Mouse (Mus musculus) forebrain, embryonic 12.5 days (tissue): ENCODE measurements around the gene Rab11a. TPM values are rescaled to one million over a fixed set of nuclear protein-coding genes. Genes with fewer than 3 reads are reported as not detected.
"Not testable (repeated sequence)": the region's sequence is repeated elsewhere in the genome, so short reads cannot be mapped to it uniquely, and the experiment has no call there.

ENCODE experiments used
- ATAC-seq: fragments of 200-750 bp; cut with Nextera tagmentation; 2 replicates; pipeline ENCODE4 v1.8.0; 2017; ENCODE audit warnings: moderate TSS enrichment; ENCODE audit not compliant: low FRiP score
- H3K27ac ChIP-seq: fragments of 300-500 bp; sonication (generic); 2 replicates; pipeline ENCODE4 v1.5.1; 2016; ENCODE audit warnings: mild to moderate bottlenecking
- H3K27me3 ChIP-seq: fragments of 300-500 bp; sonication (generic); 2 replicates; pipeline ENCODE4 v1.6.1; 2016; ENCODE audit warnings: mild to moderate bottlenecking
- H3K36me3 ChIP-seq: fragments of 300-500 bp; sonication (generic); replicated peaks from 2 replicates; pipeline ENCODE4 v1.6.1; 2016; ENCODE audit warnings: mild to moderate bottlenecking
- H3K4me1 ChIP-seq: fragments of 300-500 bp; sonication (generic); 2 replicates; pipeline ENCODE4 v1.6.1; 2016
- H3K4me2 ChIP-seq: fragments of 300-500 bp; sonication (generic); 2 replicates; pipeline ENCODE4 v1.6.1; 2016; ENCODE audit warnings: mild to moderate bottlenecking, moderate library complexity
- H3K4me3 ChIP-seq: fragments of 300-500 bp; sonication (generic); replicated peaks from 2 replicates; pipeline ENCODE4 v1.5.1; 2016; ENCODE audit warnings: mild to moderate bottlenecking
- H3K9ac ChIP-seq: fragments of 300-500 bp; sonication (generic); 2 replicates; pipeline ENCODE4 v1.6.1; 2016; ENCODE audit warnings: mild to moderate bottlenecking
- H3K9me3 ChIP-seq: fragments of 300-500 bp; sonication (generic); 2 replicates; pipeline ENCODE4 v1.6.1; 2016
- WGBS: fragments of 180-500 bp; shearing (Covaris S2); methylation state at CpG from one replicate; pipeline ENCODE4 v1.1.7; 2016; 5-methylcytosine and 5-hydroxymethylcytosine counted together
- microRNA-seq: library from miRNA; unstranded; fragments of <30 nt; microRNA quantifications from one replicate; pipeline ENCODE4, GENCODE M21; 2017
- polyA plus RNA-seq: library from polyadenylated mRNA; unstranded; fragments of >200 nt; fragmentation: Nextera tagmentation; extraction: Ambion mirVana; gene quantifications from 2 replicates; pipeline ENCODE4 v1.2.1, GENCODE M21; 2016

Rab11a gene
- polyA plus RNA-seq, 1 experiment from 2014 or later, result 259 TPM

GRCm38 (mm10) chr9:64671341-64672319, 65.9 kb downstream of the Rab11a start:
- not testable (repeated sequence) for ATAC-seq, H3K9ac ChIP-seq, H3K36me3 ChIP-seq, H3K27ac ChIP-seq, H3K4me2 ChIP-seq, H3K4me3 ChIP-seq, H3K9me3 ChIP-seq
- Histone ChIP-seq H3K27me3 (peaks cover 25% of the 10 kb centered on the region), H3K4me1 (peaks cover 19% of the 10 kb centered on the region)
- WGBS, result 35% methylated on average over 9 of the region's 11 CpGs

GRCm38 (mm10) chr9:64668001-64668400, 69.6 kb downstream of the Rab11a start:
- no peaks in the 10 kb centered on the region for H3K9me3 ChIP-seq
- no peaks in the 10 kb centered on the region for H3K36me3 ChIP-seq
- no peak for ATAC-seq
- 68% methylated on average over 2 of the region's 2 CpGs for WGBS
- no peak overlapping the region for H3K4me3 ChIP-seq
- no peak overlapping the region for H3K9ac ChIP-seq
- H3K4me1 ChIP-seq, result peaks cover 22% of the 10 kb centered on the region
- H3K27ac ChIP-seq, result no peak overlapping the region
- H3K4me2 ChIP-seq, result no peak overlapping the region
- peaks cover 31% of the 10 kb centered on the region for H3K27me3 ChIP-seq

DNA sequence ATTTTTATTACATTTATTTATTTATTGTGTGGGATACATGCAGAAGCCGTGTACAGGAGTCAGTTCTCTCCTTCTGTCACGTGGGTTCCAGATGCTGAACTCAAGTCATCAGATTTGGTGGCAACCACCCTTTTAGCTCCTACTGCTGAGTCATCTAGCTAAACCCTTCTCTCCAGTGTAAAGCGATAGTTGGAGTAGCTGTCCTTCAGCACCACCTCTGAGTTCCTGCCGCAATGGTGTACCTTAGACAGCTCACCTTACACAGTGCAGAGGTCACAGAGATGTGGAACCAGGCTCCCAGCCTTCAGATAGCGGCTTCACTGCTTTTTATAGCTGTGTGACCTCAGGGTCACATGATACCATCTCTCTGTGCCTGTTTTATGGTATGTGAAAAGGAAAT, 70.0 kb downstream of the Rab11a start:
- H3K4me1 ChIP-seq, result peaks cover 22% of the 10 kb centered on the region
- no peak overlapping the region for H3K27ac ChIP-seq
- H3K9me3 ChIP-seq, result no peaks in the 10 kb centered on the region
- WGBS, result 23% methylated on average over 5 of the region's 5 CpGs
- no peak overlapping the region for H3K4me3 ChIP-seq
- ATAC-seq, result no peak
- no peaks in the 10 kb centered on the region for H3K36me3 ChIP-seq
- H3K9ac ChIP-seq, result no peak overlapping the region
- H3K4me2 ChIP-seq, result no peak overlapping the region
- peaks cover 31% of the 10 kb centered on the region for H3K27me3 ChIP-seq

DNA sequence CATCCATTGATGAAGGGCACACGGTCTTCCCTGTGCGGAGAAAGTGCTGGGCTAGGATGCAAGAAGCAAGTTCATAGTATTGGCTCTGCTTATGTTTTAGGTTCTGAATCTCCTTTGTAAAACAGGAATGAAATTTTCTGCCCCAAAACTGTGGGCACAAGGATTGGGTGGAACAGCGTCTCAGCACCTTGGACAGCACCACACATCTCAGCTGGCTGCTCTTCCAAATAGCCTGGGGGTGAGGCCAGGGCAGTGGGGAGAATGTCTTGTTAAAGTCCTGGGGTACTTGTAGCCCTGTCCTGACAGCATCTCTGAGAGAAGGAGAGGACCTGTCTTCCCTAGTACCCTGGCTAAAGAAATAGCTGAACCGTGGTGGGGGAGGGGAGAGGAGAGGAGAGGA, 71.0 kb downstream of the Rab11a start:
- peaks cover 22% of the 10 kb centered on the region for H3K4me1 ChIP-seq
- H3K4me2 ChIP-seq, result no peak overlapping the region
- no peaks in the 10 kb centered on the region for H3K36me3 ChIP-seq
- H3K4me3 ChIP-seq, result no peak overlapping the region
- ATAC-seq, result no peak
- 39% methylated on average over 4 of the region's 4 CpGs for WGBS
- no peak overlapping the region for H3K27ac ChIP-seq
- H3K9ac ChIP-seq, result no peak overlapping the region
- peaks cover 31% of the 10 kb centered on the region for H3K27me3 ChIP-seq
- no peaks in the 10 kb centered on the region for H3K9me3 ChIP-seq

Small RNAs within 50 kb of the gene (microRNA-seq; reads per million reads assigned to microRNA genes)
- not detected for gene Gm47308

Other genes starting within 250 kb of the Rab11a start
- gene Dennd4a, start 73.6 kb upstream of the Rab11a start, polyA plus RNA-seq, result 9.9 and 11.4 TPM in 2 replicates
- gene Slc24a1, start 213.8 kb upstream of the Rab11a start, polyA plus RNA-seq, result 0.11 TPM in 1 of 2 replicates, not detected in the other
- 60.9 and 62.8 TPM in 2 replicates for gene Ints14, start 223.1 kb upstream of the Rab11a start, polyA plus RNA-seq